Mouse (Mus musculus): ENCODE data around the gene Gpr27. TPM values are rescaled to one million over a fixed set of nuclear protein-coding genes. Genes with fewer than 3 reads are reported as not detected.

Gene Gpr27
- polyA plus RNA-seq, 1 experiment from 2014 or later, result 1.6 TPM

Other genes starting within 250 kb of the Gpr27 start
- gene Foxp1, start 170.0 kb upstream of the Gpr27 start, polyA plus RNA-seq (2014; fragmentation: Nextera tagmentation; extraction: Ambion mirVana), result 87.6 and 88.1 TPM in 2 replicates
- 7.9 and 10.1 TPM in 2 replicates for gene Eif4e3, start 25.9 kb upstream of the Gpr27 start, polyA plus RNA-seq (2014; fragmentation: Nextera tagmentation; extraction: Ambion mirVana)
- 3.9 and 4.2 TPM in 2 replicates for gene Gm20696, start 25.9 kb upstream of the Gpr27 start, polyA plus RNA-seq (2014; fragmentation: Nextera tagmentation; extraction: Ambion mirVana)
- gene Prok2, start 33.7 kb downstream of the Gpr27 start, polyA plus RNA-seq (2014; fragmentation: Nextera tagmentation; extraction: Ambion mirVana), result not detected in 2 replicates